Mouse (Mus musculus) megakaryocyte, embryonic 14.5 days (primary cell): ENCODE results near the gene Dnaic2. TPM values are rescaled to one million over a fixed set of nuclear protein-coding genes. Genes with fewer than 3 reads are reported as not detected.
A peak's percentile ranks its signal among the peaks of the same experiment; 100 is the strongest.

ENCODE experiments used
- H3K27me3 ChIP-seq: replicated peaks from 2 replicates; pipeline ENCODE3; 2012; ENCODE audit warnings: inconsistent platforms
- H3K36me3 ChIP-seq: replicated peaks from 2 replicates; pipeline ENCODE3; 2012; ENCODE audit warnings: low read length, inconsistent platforms, mixed read lengths
- H3K4me1 ChIP-seq: 2 replicates; pipeline ENCODE4 v1.6.1; 2012; ENCODE audit warnings: inconsistent platforms
- H3K4me3 ChIP-seq: replicated peaks from 2 replicates; pipeline ENCODE3; 2012; ENCODE audit warnings: moderate library complexity, mild to moderate bottlenecking, inconsistent platforms
- H3K9me3 ChIP-seq: 2 replicates; pipeline ENCODE4 v1.6.1; 2012; ENCODE audit warnings: inconsistent platforms
- FLI1 ChIP-seq: IDR thresholded peaks from 2 replicates; pipeline ENCODE4 v1.6.1; 2012; ENCODE audit warnings: low read length, inconsistent platforms, mixed read lengths
- GATA1 ChIP-seq: IDR thresholded peaks from 3 replicates; pipeline ENCODE4 v1.6.1; 2012; ENCODE audit warnings: mixed read lengths, low read length, inconsistent platforms, borderline replicate concordance
- polyA plus RNA-seq: library from polyadenylated mRNA; stranded (reverse); fragments of >175 nt; gene quantifications from 2 replicates; pipeline ENCODE4 v1.2.3, GENCODE M21; 2012; ENCODE audit warnings: low replicate concordance; ENCODE audit not compliant: insufficient read depth

The Dnaic2 gene
- polyA plus RNA-seq, 1 experiment: not detected

- Histone ChIP-seq H3K9me3 (peaks cover 3% of the 10 kb centered on the region; the same call in 1 of the 2 replicates), H3K27me3 (peaks cover 100% of the 10 kb centered on the region), H3K4me3 (peak overlapping the region; percentile 69), H3K4me1 (peaks cover 28% of the 10 kb centered on the region), H3K36me3 (no peaks in the 10 kb centered on the region)
- TF ChIP-seq GATA1: no peak
- TF ChIP-seq FLI1: no peak
Measured at GRCm38 (mm10) chr11:114786326-114786725, 59.1 kb downstream of the Dnaic2 start.

- peaks cover 3% of the 10 kb centered on the region; the same call in 1 of the 2 replicates for H3K9me3 ChIP-seq
- no peak overlapping the region for H3K4me3 ChIP-seq
- TF ChIP-seq GATA1: no peak
- H3K27me3 ChIP-seq: peaks cover 100% of the 10 kb centered on the region
- no peaks in the 10 kb centered on the region for H3K36me3 ChIP-seq
- H3K4me1 ChIP-seq: peaks cover 39% of the 10 kb centered on the region
Measured at GRCm38 (mm10) chr11:114787611-114788010, 60.4 kb downstream of the Dnaic2 start.

GRCm38 (mm10) chr11:114789061-114789714 is 62.0 kb downstream of the Dnaic2 start:
- Histone ChIP-seq H3K4me3 (peak overlapping the region; percentile 51), H3K4me1 (peaks cover 51% of the 10 kb centered on the region), H3K36me3 (no peaks in the 10 kb centered on the region), H3K27me3 (peaks cover 100% of the 10 kb centered on the region), H3K9me3 (peaks cover 3% of the 10 kb centered on the region; the same call in 1 of the 2 replicates)
- TF ChIP-seq GATA1 (no peak), FLI1 (no peak)

GRCm38 (mm10) chr11:114789716-114790115 is 62.5 kb downstream of the Dnaic2 start:
- Histone ChIP-seq H3K9me3 (peaks cover 3% of the 10 kb centered on the region; the same call in 1 of the 2 replicates), H3K27me3 (peaks cover 99% of the 10 kb centered on the region), H3K4me1 (peaks cover 53% of the 10 kb centered on the region), H3K4me3 (no peak overlapping the region), H3K36me3 (no peaks in the 10 kb centered on the region)
- TF ChIP-seq GATA1 (no peak), FLI1 (no peak)

- Histone ChIP-seq H3K4me3 (no peak overlapping the region), H3K36me3 (no peaks in the 10 kb centered on the region), H3K9me3 (peaks cover 3% of the 10 kb centered on the region; the same call in 1 of the 2 replicates), H3K4me1 (peaks cover 56% of the 10 kb centered on the region), H3K27me3 (peaks cover 99% of the 10 kb centered on the region)
- TF ChIP-seq FLI1: no peak
- TF ChIP-seq GATA1: no peak
Measured at GRCm38 (mm10) chr11:114790171-114790570, 63.0 kb downstream of the Dnaic2 start.

- H3K27me3 ChIP-seq: peaks cover 99% of the 10 kb centered on the region
- TF ChIP-seq GATA1: no peak
- TF ChIP-seq FLI1: no peak
Measured at GRCm38 (mm10) chr11:114790841-114791240, 63.6 kb downstream of the Dnaic2 start.

GRCm38 (mm10) chr11:114791351-114791889 is 64.2 kb downstream of the Dnaic2 start:
- Histone ChIP-seq H3K9me3 (no peaks in the 10 kb centered on the region; the same call in 1 of the 2 replicates), H3K4me3 (peak overlapping the region; percentile 65), H3K36me3 (no peaks in the 10 kb centered on the region), H3K27me3 (peaks cover 99% of the 10 kb centered on the region), H3K4me1 (peaks cover 61% of the 10 kb centered on the region)
- TF ChIP-seq FLI1 (no peak), GATA1 (no peak)

More at GRCm38 (mm10) chr11:114790841-114791240, 63.6 kb downstream of the Dnaic2 start:
- Histone ChIP-seq H3K4me3 (no peak overlapping the region), H3K4me1 (peaks cover 63% of the 10 kb centered on the region), H3K9me3 (peaks cover 3% of the 10 kb centered on the region; the same call in 1 of the 2 replicates), H3K36me3 (no peaks in the 10 kb centered on the region)

GRCm38 (mm10) chr11:114791891-114792411 is 64.7 kb downstream of the Dnaic2 start:
- TF ChIP-seq GATA1 (no peak), FLI1 (no peak)
- Histone ChIP-seq H3K27me3 (peaks cover 99% of the 10 kb centered on the region), H3K4me3 (peak overlapping the region; percentile 65), H3K9me3 (no peaks in the 10 kb centered on the region), H3K4me1 (peaks cover 58% of the 10 kb centered on the region), H3K36me3 (no peaks in the 10 kb centered on the region)

- H3K9me3 ChIP-seq: no peaks in the 10 kb centered on the region
- H3K4me3 ChIP-seq: no peak overlapping the region
- TF ChIP-seq GATA1: no peak
- TF ChIP-seq FLI1: no peak
- peaks cover 58% of the 10 kb centered on the region for H3K4me1 ChIP-seq
- no peaks in the 10 kb centered on the region for H3K36me3 ChIP-seq
- H3K27me3 ChIP-seq: peaks cover 99% of the 10 kb centered on the region
Measured at GRCm38 (mm10) chr11:114792931-114793494, 65.8 kb downstream of the Dnaic2 start.

- Histone ChIP-seq H3K27me3 (peaks cover 97% of the 10 kb centered on the region), H3K4me3 (peak overlapping the region; percentile 44), H3K4me1 (peaks cover 53% of the 10 kb centered on the region), H3K9me3 (no peaks in the 10 kb centered on the region), H3K36me3 (no peaks in the 10 kb centered on the region)
- no peak for TF ChIP-seq FLI1
- TF ChIP-seq GATA1: no peak
Measured at GRCm38 (mm10) chr11:114793868-114794545, 66.8 kb downstream of the Dnaic2 start.
